Comparison of ENCODE assay signal across 16 mouse cellular contexts in genomic region chr12:78522804-78523394, GRCm38 (mm10).
"Had no signal": no experiment of that assay in that cellular context is flagged by ENCODE, and none has a peak within 500 bp of the region (broad histone marks: within the 10 kb centered on the region; RNA-seq: fewer than 3 reads in every experiment).

No protein-coding gene starts in this region.

- H3K9me3 ChIP-seq: limb, embryonic 12.5 days; megakaryocyte, embryonic 14.5 days; midbrain, embryonic 15.5 days; neural tube, embryonic 12.5 days had no signal

- ATAC-seq: inflammation-experienced regulatory T-cells, adult 6 months; midbrain, embryonic 15.5 days had no signal

- H3K27me3 ChIP-seq: limb, embryonic 12.5 days; megakaryocyte, embryonic 14.5 days; midbrain, embryonic 15.5 days; neural tube, embryonic 12.5 days had no signal

- H3K36me3 ChIP-seq: limb, embryonic 12.5 days; midbrain, embryonic 15.5 days; neural tube, embryonic 12.5 days had no signal

- H3K4me3 ChIP-seq: limb, embryonic 12.5 days; megakaryocyte, embryonic 14.5 days; midbrain, embryonic 15.5 days; neural tube, embryonic 12.5 days had no signal

- H3K9ac ChIP-seq: limb, embryonic 12.5 days; liver, embryonic 14.5 days; midbrain, embryonic 15.5 days; neural tube, embryonic 12.5 days had no signal

- H3K27ac ChIP-seq: kidney, postnatal 0 days; limb, embryonic 12.5 days; liver, embryonic 14.5 days; macrophage; midbrain, embryonic 15.5 days; neural tube, embryonic 12.5 days had no signal

- H3K4me2 ChIP-seq: limb, embryonic 12.5 days; midbrain, embryonic 11.5 days; midbrain, embryonic 15.5 days; neural tube, embryonic 12.5 days had no signal

- H3K4me1 ChIP-seq: limb, embryonic 12.5 days; megakaryocyte, embryonic 14.5 days; midbrain, embryonic 15.5 days; neural tube, embryonic 12.5 days had no signal

- DNase-seq: kidney, adult 11 months; kidney, adult 9 months; layer of hippocampus, adult 9-11 months; layer of hippocampus, postnatal 36 days; right cerebral cortex, adult 18-20 months; right cerebral cortex, postnatal 25 days; thymus, postnatal 36 days had no signal
